Mouse (Mus musculus): ENCODE data around the gene Trmt2b.
"Not testable (repeated sequence)": the region's sequence is repeated elsewhere in the genome, so short reads cannot be mapped to it uniquely, and the experiment has no call there.

Gene Trmt2b

GRCm38 (mm10) chrX:134276275-134277160 is at the start of gene Trmt2b:
TSS of gene Trmt2b (minus strand) at chrX:134276984.
- peak; percentile 62 for DNase-seq (ENCODE audit: extremely low spot score)

GRCm38 (mm10) chrX:134319153-134319932 is 42.6 kb upstream of the Trmt2b start:
- no peak for DNase-seq (ENCODE audit: extremely low spot score)

GRCm38 (mm10) chrX:134311193-134311592 is 34.4 kb upstream of the Trmt2b start:
- DNase-seq (ENCODE audit: extremely low spot score): not testable (repeated sequence)

GRCm38 (mm10) chrX:134308275-134308634 is 31.5 kb upstream of the Trmt2b start:
- DNase-seq (ENCODE audit: extremely low spot score): no peak

- DNase-seq (ENCODE audit: extremely low spot score): peak; percentile 80
Observed at GRCm38 (mm10) chrX:134307534-134308274, 30.9 kb upstream of the Trmt2b start, which contains the start of gene Cenpi. TSS of gene Cenpi (plus strand) at chrX:134308084.

- no peak for DNase-seq (ENCODE audit: extremely low spot score)
Observed at GRCm38 (mm10) chrX:134303287-134303686, 26.5 kb upstream of the Trmt2b start.

- no peak for DNase-seq (ENCODE audit: extremely low spot score)
Observed at GRCm38 (mm10) chrX:134300219-134300618, 23.4 kb upstream of the Trmt2b start.

- no peak for DNase-seq (ENCODE audit: extremely low spot score)
Observed at GRCm38 (mm10) chrX:134297195-134297594, 20.4 kb upstream of the Trmt2b start.

- peak; percentile 1 for DNase-seq (ENCODE audit: extremely low spot score)
Observed at GRCm38 (mm10) chrX:134296737-134297136, 20.0 kb upstream of the Trmt2b start.

- no peak for DNase-seq (ENCODE audit: extremely low spot score)
Observed at GRCm38 (mm10) chrX:134296301-134296700, 19.5 kb upstream of the Trmt2b start.

- no peak for DNase-seq (ENCODE audit: extremely low spot score)
Observed at GRCm38 (mm10) chrX:134287305-134287704, 10.5 kb upstream of the Trmt2b start.

GRCm38 (mm10) chrX:134285791-134286190 is 9.0 kb upstream of the Trmt2b start:
- DNase-seq (ENCODE audit: extremely low spot score): no peak

GRCm38 (mm10) chrX:134285102-134285501 is 8.3 kb upstream of the Trmt2b start:
- DNase-seq (ENCODE audit: extremely low spot score): no peak

- no peak for DNase-seq (ENCODE audit: extremely low spot score)
Observed at GRCm38 (mm10) chrX:134280531-134280930, 3.7 kb upstream of the Trmt2b start.

GRCm38 (mm10) chrX:134275715-134276114 is 1.1 kb downstream of the Trmt2b start:
- peak; percentile 3 for DNase-seq (ENCODE audit: extremely low spot score)

GRCm38 (mm10) chrX:134262129-134262528 is 14.7 kb downstream of the Trmt2b start:
- DNase-seq (ENCODE audit: extremely low spot score): no peak

GRCm38 (mm10) chrX:134261191-134261590 is 15.6 kb downstream of the Trmt2b start:
- DNase-seq (ENCODE audit: extremely low spot score): no peak

- no peak for DNase-seq (ENCODE audit: extremely low spot score)
Observed at GRCm38 (mm10) chrX:134248202-134248601, 28.6 kb downstream of the Trmt2b start.

- DNase-seq (ENCODE audit: extremely low spot score): no peak
Observed at GRCm38 (mm10) chrX:134245946-134246345, 30.8 kb downstream of the Trmt2b start.

- DNase-seq (ENCODE audit: extremely low spot score): no peak
Observed at GRCm38 (mm10) chrX:134238266-134238665, 38.5 kb downstream of the Trmt2b start.

- no peak for DNase-seq (ENCODE audit: extremely low spot score)
Observed at GRCm38 (mm10) chrX:134233048-134233447, 43.7 kb downstream of the Trmt2b start.

GRCm38 (mm10) chrX:134221856-134222255 is 54.9 kb downstream of the Trmt2b start, which contains the start of gene Nox1:
TSS of gene Nox1 (minus strand) at chrX:134221956.
- DNase-seq (ENCODE audit: extremely low spot score): no peak
